Mouse (Mus musculus) cerebral cortex, adult 2 months (tissue): ENCODE results near the gene Ugt1a2.

Experiments
- WGBS: fragments of 180-500 bp; shearing (Covaris S2); methylation state at CpG from one replicate; pipeline ENCODE4 v1.1.7; 2018; 5-methylcytosine and 5-hydroxymethylcytosine counted together

Ugt1a2 gene

GRCm38 (mm10) chr1:88217576-88217975, 17.2 kb downstream of the Ugt1a2 start:
- whole genome bisulfite sequencing = 37% methylated on average over 3 of the region's 3 CpGs

GRCm38 (mm10) chr1:88218051-88218450, 17.6 kb downstream of the Ugt1a2 start:
- WGBS = 75% methylated on average over 9 of the region's 9 CpGs

DNA sequence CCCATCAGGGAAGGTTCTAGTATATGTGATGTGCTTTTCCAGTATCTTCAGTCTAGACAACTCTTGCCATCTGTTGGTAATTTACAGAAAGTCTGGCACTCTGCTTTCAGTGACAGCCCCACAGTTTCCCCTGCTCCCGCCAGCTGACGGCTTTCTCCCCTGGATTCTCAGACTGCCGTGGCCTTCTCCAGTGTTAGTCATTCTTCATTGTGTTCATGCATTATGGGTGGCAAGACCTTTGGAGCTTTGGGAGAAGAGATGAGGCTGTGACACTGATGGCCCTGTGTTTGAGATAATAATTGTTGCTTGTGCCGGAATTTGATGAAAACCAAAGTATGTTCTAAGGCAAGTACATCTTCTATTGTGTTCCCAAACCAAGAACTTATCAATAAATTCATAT, 18.2 kb downstream of the Ugt1a2 start:
- 47% methylated on average over 4 of the region's 4 CpGs for whole genome bisulfite sequencing

- 18% methylated on average over 1 of the region's 1 CpGs for WGBS
Measured at GRCm38 (mm10) chr1:88219054-88219453, 18.7 kb downstream of the Ugt1a2 start.

- WGBS = 54% methylated on average over 2 of the region's 2 CpGs
Measured at GRCm38 (mm10) chr1:88222216-88222615, 21.8 kb downstream of the Ugt1a2 start.

DNA sequence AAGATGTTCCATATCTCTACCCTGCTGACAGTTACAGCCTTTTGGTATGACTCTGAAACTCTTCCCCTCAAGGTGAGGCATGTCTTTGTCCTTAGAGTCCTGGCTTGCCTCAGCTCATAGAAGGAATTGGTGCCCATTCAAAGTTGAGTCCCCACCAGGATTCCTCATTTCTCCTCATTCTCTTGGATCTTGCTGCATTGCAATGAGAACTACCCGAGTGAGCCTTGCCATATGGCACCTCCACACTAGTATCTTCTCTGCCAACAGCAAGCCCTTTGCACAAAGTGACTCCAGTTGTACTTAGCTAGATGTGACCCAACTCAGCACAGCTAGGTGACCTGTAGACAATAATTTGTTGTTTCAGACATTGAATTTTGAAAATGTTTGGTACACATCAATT, 23.2 kb downstream of the Ugt1a2 start:
- WGBS = 43% methylated on average over 1 of the region's 1 CpGs

- WGBS = 64% methylated on average over 2 of the region's 2 CpGs
Measured at GRCm38 (mm10) chr1:88224029-88224776, 23.8 kb downstream of the Ugt1a2 start.

GRCm38 (mm10) chr1:88225301-88225700, 24.9 kb downstream of the Ugt1a2 start:
- 33% methylated on average over 2 of the region's 2 CpGs for WGBS

GRCm38 (mm10) chr1:88226670-88227379, 26.4 kb downstream of the Ugt1a2 start, which contains the start of gene Mroh2a:
Gene Mroh2a, plus strand, starts transcription at chr1:88226986.
- WGBS = 55% methylated on average over 5 of the region's 5 CpGs

DNA sequence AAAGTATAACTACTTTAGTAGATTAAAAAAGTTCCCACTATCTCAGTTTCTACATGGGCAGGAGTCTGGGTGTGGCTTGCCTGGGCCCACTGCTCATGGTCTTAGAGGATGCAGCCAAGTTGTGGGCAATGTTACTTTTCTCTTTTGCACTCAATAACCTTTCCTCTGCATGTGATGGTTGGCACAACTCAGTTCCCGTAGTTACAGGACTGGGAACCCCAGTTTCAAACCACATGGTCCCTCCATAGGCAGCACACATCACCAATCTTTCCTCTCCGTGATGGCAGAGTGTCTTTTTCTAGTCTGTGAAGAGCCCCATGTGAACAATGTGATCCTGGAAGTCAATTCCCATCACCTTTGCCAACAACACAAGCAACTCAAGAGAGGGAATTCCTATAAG, 27.1 kb downstream of the Ugt1a2 start:
- 57% methylated on average over 2 of the region's 2 CpGs for WGBS

GRCm38 (mm10) chr1:88228121-88228520, 27.7 kb downstream of the Ugt1a2 start:
- 73% methylated on average over 7 of the region's 7 CpGs for WGBS

- WGBS = 76% methylated on average over 3 of the region's 3 CpGs
Measured at GRCm38 (mm10) chr1:88229566-88229965, 29.2 kb downstream of the Ugt1a2 start.

- WGBS = 85% methylated on average over 5 of the region's 5 CpGs
Measured at GRCm38 (mm10) chr1:88229986-88230385, 29.6 kb downstream of the Ugt1a2 start.

DNA sequence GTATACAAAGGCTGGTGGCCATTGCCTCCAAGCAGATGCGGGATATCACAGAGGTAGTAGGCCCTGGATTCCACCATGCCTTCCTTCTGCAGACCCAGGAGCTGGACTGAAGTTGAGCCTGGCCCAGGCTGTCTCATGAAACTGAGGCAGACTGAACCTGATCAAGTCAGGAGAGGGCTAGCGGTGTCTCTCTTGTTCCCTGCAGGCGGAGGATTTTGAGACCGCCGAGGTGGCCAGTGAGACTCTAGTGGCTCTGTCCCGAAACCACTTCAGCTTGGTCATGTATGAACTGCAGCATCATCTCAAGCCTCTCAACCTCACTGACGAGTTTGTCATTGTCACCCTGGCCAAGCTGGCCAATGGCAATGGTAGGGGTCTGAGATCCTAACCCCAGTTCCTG, 30.0 kb downstream of the Ugt1a2 start:
- WGBS = 69% methylated on average over 7 of the region's 7 CpGs

DNA sequence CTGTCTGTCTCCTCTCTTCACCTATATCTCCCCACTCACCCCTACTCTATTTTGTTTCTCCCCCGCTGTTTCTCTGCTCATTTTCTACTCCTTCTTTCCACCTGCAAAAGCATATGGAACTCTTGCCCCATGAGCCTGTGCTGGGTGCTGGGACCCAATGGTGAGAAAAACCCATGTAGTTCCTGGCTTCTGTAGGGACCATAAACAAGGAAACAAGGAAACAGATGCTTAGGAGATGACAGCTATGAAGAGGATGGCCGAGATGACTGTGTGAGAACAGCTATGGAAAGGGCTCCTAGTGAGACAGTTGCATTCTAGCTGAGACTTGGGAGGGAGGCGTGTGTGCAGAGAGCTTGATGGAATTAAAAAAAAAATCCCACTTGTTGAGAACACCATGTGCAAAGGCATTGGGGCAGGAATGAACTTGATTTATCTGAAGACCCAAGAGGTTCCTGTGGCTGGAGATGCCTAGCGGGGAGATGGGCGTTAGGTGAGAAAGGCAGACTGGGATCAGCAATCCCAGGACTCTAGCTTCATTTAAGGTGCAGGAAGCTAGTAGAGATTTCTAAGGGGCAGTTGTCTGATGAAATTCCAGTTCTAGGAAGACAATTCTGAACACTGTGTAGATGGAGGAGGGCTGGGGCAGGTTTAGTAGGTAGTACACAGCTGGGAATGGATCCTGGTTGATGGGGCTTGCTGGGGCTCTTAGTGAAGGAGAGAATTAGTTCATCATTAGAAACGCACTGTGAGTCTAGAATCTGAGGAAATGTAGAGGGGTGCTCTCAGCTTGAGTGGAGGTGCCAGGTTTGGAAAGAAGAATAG, 30.8 kb downstream of the Ugt1a2 start:
- 76% methylated on average over 6 of the region's 6 CpGs for WGBS

DNA sequence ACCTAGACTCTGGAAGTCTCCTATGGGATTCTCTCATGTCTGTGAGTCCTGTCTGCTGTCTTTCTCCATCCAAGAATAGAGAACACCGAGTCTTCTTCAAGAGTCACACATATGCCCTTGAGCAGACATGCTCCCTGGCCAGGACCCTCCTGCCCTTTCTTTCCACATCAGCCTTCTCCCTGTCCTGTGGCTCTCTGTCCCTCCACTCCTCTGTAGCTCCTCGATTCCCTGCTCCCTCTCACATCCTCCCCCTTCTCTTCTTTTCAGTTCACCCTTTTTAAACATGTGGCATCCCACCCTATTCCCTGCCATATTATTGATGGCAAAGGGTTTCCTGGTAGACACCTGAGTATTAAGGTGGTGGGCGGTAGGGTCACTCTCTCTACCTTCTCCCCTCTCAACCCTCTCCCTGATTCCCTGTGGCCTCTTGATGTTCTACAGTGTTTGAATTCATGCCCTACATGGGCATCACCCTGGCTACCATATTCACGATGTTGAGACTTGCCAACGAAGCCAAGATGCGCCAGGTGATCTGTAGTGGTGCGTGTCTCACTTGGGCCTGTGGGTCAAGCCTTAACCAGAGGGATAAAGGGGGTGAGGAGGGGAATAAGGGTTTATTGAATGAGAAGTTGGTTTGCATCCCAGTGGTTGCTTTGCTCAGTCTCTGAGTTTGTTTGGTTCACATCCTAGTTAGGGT, 31.6 kb downstream of the Ugt1a2 start:
- WGBS = 66% methylated on average over 7 of the region's 7 CpGs

- 56% methylated on average over 3 of the region's 3 CpGs for WGBS
Measured at GRCm38 (mm10) chr1:88232664-88233380, 32.4 kb downstream of the Ugt1a2 start.

- 71% methylated on average over 14 of the region's 14 CpGs for WGBS
Measured at GRCm38 (mm10) chr1:88233421-88234247, 33.2 kb downstream of the Ugt1a2 start.

- WGBS = 63% methylated on average over 4 of the region's 4 CpGs
Measured at GRCm38 (mm10) chr1:88234248-88234610, 33.8 kb downstream of the Ugt1a2 start.

DNA sequence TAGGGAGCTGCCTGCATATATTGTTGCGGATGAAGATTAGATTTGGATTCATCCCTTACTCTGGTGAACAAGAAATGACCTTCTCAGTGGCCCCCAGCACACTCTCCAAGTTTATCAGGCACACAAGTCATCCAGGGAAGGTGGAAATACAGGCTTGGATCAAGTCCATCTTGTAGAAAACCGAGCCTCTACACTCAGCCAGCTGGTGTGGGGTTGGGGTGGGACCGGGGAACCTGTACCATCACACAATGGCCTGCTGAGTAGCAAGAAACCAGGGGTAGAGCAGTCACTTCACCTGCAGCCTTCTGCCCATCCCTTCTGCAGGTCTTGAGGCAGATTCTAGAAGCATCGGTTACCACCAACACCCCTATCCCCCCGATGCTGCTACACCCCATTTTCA, 34.2 kb downstream of the Ugt1a2 start:
- WGBS = 44% methylated on average over 5 of the region's 5 CpGs
